Mouse (Mus musculus) urinary bladder, postnatal 4 days (tissue): Measurements from ENCODE around the gene Rpl36a.

Experiments
- DNase-seq, 2 experiments: peaks; one replicate each; pipeline ENCODE4 v3.0.0; 2021 to 2022; ENCODE audit warnings: low spot score in 2 of 2

The Rpl36a gene

DNA sequence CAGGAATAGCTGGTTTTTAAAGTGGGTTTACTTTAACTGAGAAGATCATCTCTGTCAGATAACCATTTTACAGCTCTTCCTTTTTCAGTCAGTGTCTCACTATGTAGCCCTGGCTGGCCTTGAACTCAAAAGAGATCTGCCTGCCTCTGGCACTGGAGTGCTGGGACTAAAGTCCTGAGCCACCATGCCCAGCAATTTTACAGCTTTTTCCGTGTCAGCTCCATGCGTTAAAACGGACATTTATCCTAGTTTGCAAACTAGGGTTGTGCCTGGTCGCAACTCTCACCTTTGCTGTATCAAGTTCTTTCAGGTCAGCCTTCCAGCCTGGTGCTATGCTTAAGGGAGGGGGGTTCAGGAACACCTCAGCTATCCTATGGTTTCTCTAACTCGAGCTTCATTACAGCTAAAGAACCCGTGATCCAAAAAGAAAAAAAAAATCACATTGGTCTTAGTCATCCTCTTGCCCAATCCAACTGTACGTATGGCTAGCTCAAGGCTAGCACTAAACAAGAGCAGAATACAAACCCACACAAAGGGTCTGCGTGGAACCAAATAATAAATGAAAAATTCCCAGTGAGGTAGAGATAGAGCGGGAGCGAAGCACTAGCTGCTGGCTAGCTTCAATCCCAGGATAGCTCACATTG, 14.6 kb downstream of the Rpl36a start:
- DNase-seq = no peak

DNA sequence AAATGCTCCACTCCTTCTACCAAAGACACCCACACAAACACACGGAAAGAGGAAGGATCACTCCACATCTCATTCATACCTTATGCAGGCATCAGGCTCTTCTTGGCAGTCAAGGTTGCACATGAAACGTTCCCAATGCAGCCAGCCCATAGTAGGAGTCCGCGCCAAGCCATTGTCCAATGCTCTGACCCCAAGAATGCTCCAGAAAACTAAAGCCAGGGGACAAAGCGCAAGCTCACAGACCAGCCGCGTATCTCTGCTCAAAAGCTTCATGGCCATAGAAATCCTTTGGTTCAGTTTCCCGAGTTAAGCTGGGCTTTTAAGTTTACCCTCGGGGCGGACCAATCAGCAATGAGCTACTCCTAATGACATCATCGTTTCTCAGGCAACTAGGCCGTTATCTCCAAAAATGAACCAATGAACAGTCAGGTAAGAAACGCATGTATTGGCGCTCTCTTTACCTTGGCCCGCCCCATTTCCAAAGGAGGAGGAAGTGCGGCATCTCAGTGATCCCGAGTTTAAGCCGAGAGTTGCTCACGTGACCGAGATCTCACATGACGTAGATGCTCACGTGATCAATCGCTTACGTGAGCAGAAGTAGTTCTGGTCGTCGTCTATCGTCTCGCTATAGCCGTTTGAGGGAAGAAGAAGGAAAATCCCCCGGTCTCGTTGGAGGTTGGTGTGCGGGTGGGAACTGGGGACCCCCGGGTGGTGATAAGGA, 15.4 kb downstream of the Rpl36a start, which contains the start of the genes Gla and Hnrnph2:
Gene Gla (minus strand): TSS at position 467 of the 721 bp plus-strand sequence.
Gene Hnrnph2 (plus strand): TSS at position 521 of the 721 bp plus-strand sequence.
- DNase-seq = peak; percentile 83 to 85

DNA sequence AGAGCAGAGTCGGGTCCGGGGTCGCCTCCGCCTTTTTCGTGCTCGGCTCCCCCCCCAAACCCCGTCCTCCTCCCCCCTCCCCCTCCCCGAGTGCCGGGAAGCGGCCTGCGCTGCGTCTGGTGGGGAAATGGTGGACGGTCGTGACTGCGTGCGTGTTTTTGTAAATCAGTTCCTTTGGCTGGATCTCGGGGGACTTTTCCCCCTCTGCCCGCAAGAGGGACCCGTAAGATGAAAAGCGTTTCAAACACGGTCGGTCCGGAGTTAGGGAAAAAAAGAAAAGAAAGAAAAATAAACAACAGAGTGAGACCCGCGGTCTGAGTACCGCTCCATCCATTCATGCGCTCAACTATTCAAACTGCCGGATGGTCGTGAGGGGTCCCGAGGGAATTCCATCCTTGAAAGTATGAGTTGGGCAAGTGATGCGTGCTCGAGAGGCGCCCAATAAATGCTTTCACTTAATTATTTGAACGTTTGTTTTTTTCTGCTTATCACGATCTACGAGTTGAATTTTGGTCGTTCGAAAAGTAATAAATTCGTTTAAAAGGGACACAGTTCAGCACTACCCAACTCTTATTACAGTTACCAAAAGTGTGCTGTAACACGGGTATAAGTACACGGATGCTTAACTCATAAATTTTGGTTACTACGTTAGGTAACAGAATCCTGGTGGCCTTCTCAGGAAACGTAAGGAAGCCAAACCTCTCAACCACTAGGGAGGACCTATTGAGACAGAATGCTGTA, 16.1 kb downstream of the Rpl36a start:
- DNase-seq = no peak

DNA sequence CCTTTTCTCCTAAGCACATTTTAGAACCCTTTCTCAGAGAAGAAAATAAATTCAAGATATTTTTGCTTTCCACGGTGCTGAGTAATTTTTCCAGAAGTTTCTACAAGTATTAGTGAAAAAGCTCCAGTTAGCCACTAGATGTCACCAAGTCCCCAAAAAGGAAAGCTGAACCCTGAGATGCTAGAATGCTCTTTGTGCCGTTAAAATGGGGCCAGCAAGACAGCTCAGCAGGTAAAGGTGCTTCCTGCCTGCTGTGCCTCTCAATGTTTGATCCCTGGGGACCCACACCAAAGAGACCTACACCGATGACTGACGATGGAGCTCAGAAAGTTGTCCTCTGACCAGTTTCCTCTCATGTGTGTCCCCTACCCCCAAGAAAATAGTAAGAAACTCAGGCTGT, 24.0 kb downstream of the Rpl36a start:
- no peak for DNase-seq

DNA sequence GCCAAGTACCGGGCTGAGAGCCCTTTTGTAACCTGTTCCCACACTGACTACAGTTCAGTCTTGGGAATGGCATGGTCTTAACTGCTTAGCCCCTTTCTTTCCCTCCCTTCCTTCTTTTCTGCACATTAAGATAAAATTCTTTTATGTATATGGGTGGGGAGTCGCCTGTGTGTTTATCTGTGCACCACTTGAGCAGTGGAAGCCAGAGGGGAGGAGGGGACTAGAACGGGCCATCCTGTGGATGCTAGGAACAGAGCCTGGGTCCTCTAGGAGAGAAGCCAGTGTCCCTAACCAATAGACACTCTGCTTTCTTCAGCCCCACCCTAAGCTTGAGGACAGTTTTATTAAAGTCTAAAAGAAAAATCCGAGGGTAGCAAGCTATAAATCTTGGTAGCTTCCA, 25.5 kb downstream of the Rpl36a start:
- no peak for DNase-seq

DNA sequence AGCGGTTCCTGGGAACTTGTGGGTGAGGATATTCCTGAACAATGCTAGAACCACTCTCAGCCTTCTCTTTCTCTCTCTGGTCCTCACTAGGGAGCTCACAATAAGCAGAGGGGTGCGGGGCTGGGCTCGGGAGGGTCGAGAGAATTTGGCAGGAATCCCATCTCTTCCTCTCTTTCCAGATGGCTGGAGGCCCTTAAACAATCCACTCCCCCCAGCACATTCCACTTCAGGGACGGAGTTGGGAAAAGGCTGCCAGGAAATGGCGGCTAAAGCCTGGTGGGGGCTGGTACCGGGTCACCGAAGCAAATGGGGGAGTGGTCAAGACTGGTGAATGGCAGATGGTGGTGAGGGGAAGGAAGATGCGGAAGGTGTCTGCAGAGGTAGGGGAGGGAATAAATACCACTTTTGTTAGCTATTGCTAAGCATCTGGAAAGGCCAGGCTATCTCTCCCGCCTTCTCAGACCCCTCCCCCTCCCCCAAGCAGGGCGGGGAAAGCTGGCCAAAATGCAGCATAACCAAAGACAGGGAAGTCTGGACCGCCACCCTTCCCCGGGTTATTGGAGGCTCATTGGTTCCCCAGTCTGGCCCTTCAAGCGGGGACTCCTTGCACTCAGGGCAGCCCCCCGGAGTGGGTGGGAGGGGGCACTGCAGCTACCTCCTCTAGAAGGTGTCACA, 27.0 kb downstream of the Rpl36a start:
- peak; percentile 66 to 67 for DNase-seq

DNA sequence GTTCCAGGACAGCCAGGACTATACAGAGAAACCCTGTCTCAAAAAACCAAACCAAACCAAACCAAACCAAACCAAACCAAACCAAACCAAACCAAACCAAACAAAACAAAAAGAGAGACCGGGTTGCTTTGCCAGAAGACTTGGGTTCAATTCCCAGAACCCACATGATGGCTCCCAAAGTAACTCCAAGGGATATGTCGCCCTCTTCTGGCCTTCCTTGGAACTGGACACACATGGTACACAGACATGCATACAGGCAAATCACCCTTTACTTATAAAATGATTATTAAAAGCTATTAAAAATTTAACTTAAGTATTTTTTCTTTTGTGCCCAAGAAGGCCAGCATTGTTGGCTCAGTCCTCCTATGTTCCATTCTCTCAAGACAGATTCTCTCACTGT, 28.9 kb downstream of the Rpl36a start:
- DNase-seq = no peak

DNA sequence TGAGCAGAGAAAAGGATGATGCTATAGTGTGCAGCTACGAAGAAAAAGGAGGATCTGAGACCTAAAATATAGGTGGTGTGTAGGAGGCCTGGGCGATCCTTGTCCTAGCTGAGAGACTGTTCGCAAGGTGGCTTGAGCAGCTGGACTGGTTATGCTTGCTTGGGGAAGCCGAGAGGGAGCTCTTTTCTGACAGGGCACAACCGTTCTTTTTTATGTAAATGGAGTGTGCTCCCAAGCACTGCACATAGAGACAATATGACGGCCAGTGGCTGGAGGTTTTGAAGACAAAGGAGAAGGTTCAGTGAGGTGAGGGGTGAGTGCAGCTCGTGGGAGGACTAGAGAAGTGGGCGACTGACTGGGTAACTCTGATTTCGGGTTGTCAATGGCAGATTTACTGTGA, 34.2 kb downstream of the Rpl36a start:
- no peak for DNase-seq

DNA sequence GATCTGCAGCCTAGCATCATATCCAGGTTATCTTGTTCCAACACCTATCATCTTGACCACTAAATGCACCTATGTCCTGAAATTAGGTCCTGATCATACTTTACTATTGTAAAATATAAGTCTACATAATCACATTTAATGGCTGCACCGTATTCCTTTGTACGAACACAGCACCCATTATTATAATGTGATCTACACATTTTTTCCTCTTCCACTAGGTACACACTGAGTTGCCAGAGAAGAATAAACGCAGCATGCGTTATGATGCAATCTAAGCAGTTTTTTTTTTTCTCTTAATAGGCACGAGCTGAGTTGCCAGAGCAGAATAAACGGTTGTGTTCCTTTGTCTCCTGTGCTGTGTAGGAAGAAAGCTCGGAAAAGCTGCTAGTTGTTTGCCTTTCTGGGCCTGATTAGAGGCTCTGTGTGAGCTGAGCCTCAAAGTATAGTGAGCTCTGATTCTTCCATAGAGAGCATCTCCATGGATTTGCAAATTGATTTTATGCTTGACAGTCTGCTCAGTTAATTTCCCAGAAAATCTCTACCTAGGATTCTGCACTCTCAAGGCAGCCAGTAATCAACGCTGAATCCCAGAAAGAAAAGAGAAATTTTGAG, 34.9 kb downstream of the Rpl36a start:
- no peak for DNase-seq

DNA sequence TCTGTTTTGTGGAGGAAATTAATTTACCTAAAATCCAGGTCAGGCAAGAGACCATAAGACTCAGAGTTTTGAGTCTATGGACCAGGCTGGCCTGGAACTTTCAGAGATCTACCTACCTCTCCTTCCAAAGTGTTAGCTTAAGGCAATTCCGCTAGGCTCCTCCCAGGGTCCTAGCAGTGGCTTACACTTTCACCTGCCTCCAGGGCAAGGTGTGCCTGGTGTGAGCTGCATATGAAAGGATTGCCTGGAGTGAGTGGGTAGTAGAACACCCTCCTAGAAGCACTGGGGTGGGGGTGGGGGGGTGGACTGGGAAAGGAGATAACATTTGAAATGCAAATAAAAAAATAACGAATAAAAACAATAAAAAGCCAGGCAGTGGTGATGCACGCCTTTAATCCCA, 36.2 kb downstream of the Rpl36a start:
- DNase-seq = no peak

DNA sequence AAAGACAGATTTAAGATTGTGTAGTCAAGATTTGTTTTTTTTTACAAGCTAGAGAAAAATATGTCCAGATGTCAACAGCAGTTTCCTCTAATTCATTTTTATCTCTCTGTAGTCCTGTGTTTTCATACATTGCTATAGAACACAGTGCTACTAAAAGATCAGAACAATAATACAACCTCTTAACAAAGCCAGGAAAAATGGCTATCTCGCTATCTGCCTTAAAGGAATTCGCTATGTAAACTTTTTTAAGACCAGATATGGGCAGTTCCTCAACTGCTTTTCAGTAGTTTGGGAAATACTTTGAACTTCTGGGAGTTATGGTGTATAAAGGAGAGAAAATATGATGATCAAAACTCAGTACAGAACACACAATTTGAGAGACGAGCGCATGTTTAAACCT, 37.9 kb downstream of the Rpl36a start:
- DNase-seq = no peak

DNA sequence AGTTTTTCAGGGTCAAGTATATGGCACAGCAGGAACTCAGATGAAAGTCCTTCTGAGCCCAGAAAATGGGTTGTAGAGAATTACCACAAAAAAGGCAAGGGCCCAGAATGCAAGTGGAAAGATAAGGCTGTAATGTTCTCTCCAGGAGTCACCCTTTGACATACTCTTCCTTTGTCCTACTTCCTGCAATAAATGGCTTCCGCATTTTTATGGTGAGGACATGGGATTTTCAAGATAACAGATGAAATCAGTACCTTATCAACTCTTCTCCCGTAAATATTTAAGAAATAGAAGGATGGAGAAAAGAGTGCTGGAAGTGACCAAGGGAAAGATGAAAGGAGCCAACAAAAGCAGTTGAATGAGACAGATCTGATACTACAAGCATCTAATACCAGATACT, 42.7 kb downstream of the Rpl36a start:
- no peak for DNase-seq

DNA sequence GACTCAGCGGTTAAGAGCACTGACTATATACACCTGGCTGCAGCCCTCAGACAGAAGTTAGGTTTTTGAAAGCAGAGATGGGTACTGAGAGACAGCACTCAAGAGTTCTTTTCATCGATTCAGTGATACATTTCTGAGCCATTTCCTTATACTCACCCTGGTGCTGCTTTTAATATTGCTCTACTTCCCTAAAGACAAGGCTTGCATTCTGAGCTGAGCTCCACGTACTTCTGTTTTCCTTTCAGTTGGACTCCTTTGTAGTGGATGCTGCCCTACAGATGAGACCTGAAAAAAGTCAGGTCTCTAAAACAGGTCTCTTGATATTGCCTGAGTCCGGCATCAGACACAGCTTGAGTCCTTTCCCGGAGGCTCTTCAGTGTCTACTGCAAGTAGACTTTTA, 47.3 kb downstream of the Rpl36a start:
- DNase-seq = no peak

DNA sequence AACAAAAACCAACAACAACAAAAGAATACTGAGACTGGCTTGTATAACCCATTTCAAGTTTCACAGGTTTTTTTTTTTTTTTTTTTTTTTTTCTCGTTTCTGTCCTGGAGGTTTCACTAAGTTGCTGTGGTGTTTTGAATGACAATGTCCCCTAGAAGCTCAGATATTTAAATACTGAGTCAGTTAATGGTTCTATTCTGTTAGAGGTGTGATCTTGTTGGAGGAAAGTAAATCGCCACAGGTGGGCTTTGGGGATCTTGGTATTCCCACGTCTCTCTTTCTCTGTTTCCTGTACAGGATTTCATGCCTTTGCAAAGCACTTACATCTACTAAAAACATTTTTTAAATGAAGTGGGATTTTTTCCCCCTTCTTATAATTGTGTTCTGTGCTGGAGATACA, 49.7 kb downstream of the Rpl36a start:
- DNase-seq = no peak

DNA sequence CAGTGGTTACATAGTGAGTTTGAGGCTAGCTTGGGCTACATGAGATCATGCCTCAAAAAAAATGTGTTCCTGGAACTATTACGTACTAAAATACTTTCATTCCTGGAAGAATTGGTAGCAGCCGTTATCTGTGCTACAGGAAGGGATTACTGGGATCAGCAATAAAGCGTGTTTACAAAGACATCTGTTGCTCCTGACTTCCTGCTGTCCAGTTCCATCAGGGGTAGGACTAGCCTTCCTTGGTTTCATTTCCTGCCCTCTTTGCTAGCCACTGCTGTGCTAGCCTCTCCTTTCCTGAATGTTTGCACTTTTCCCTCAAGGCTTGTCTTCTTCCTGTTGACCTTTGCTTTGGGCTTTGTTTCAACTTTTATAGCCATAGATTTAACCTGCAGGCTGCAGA, 50.4 kb downstream of the Rpl36a start:
- no peak for DNase-seq
